Mouse (Mus musculus) kidney, adult 8-10 months (tissue): ENCODE data around the gene Amt.
"Not testable (repeated sequence)": the region's sequence is repeated elsewhere in the genome, so short reads cannot be mapped to it uniquely, and the experiment has no call there.

Experiments used
- DNase-seq, 2 experiments: peaks; one replicate each; pipeline ENCODE4 v3.0.0; 2022

Gene Amt

GRCm38 (mm10) chr9:108284410-108284809, 12.2 kb upstream of the Amt start:
- peak; percentile 72 to 88 for DNase-seq

DNA sequence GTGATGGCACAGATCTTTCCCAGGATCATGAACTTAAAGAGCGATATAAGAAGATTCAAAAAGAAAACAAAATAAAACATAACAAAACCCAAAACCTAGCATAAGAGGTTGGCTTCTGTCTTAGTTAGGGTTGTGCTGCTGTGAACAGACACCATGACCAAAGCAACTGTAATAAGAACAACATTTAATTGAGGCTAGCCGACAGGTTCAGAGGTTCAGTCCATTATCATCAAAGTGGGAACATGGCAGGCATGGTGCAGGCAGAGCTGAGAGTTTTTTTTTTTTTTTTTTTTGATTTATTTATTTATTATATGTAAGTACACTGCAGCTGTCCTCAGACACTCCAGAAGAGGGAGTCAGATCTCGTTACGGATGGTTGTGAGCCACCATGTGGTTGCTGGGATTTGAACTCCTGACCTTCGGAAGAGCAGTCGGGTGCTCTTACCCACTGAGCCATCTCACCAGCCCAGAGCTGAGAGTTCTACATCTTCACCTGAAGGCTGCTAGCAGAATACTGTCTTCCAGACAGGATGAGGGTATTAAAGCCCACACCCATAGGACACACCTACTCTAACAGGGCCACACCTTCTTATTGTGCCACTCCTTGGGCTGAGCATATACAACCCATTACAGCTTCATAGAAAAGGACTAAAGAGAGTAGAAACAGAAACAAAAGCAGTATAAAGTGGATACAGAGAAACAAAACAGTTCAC, 9.0 kb upstream of the Amt start:
- not testable (repeated sequence) for DNase-seq

GRCm38 (mm10) chr9:108289347-108289746, 7.3 kb upstream of the Amt start:
- DNase-seq, result no peak

- peak; percentile 95 to 96 for DNase-seq
Measured at GRCm38 (mm10) chr9:108290016-108290750, 6.5 kb upstream of the Amt start, which contains the start of gene Nicn1. Nicn1 (plus strand) TSS chr9:108290429.

GRCm38 (mm10) chr9:108290773-108291172, 5.9 kb upstream of the Amt start:
- no peak for DNase-seq

DNA sequence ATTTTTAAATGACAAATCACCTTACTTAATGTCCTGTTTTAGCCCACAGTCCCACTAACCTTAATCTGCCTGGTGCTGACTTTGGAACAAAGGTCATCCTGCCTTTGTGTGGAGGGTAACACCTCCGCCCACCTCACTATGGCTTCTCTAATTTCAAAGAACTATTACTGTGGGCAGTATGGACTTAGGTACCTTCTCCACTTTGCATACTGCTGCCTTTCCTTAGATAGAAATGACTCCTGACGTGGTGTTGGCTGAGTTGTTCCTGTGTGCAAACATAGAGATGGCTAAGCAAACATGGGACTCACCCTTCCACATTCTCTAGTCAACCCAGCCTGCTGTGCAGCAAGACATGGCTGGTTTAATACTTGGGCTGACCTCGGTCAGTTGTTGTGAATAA, 5.2 kb downstream of the Amt start:
- no peak for DNase-seq

- no peak for DNase-seq
Measured at GRCm38 (mm10) chr9:108304716-108305115, 8.1 kb downstream of the Amt start.

- DNase-seq, result no peak
Measured at GRCm38 (mm10) chr9:108305170-108305569, 8.5 kb downstream of the Amt start.

DNA sequence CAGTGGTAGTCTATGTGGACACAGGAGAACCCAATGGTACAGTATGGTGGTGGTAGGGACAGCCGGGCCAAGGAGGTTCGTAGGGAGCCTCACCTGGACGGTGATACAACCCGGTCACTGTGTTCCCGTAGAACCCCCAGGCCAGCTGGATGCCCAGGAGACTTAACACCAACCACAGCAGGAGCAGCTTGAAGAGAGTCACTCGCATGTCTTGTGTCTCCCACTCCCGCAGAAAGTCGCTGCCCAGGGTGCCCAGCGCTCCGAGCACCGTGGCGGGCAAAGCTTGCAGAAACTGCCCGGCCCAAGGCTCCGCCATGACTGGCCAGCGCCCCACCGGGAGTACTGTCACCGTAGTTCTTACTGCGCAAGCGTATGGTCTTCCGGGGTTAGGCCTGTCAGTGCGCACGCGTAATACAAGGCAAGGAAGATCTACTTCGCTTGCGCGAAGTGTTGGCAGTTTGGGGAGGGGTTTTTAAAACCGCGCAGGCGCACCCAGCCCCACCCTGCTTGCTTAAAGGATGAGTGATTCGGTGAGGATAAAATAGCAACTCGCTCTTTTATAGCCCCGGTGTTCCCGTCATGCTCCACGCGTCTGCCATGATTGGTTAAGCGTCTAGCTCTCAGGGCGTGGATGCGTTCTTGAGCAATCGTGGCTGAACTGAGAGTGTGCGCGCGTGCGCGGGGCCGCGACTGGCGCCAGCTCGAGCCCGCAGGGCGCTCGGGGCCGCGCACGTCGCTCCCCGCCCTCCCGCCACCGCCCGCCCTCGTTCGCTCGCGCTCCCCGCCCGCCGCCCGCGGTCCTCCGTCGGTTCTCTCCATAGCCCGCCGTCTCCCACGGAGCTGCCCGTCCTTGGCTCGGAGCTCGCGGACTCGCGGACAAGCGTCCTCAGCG, 9.2 kb downstream of the Amt start, which contains the start of the genes Rhoa and Tcta:
Gene Rhoa, plus strand, starts transcription at position 501 of the 892 bp plus-strand sequence.
Gene Tcta, minus strand, starts transcription at position 532 of the 892 bp plus-strand sequence.
- DNase-seq, result peak; percentile 99 to 100

GRCm38 (mm10) chr9:108306571-108306980, 9.9 kb downstream of the Amt start:
- peak; percentile 62 to 66 for DNase-seq

GRCm38 (mm10) chr9:108307021-108307807, 10.6 kb downstream of the Amt start:
- no peak for DNase-seq

DNA sequence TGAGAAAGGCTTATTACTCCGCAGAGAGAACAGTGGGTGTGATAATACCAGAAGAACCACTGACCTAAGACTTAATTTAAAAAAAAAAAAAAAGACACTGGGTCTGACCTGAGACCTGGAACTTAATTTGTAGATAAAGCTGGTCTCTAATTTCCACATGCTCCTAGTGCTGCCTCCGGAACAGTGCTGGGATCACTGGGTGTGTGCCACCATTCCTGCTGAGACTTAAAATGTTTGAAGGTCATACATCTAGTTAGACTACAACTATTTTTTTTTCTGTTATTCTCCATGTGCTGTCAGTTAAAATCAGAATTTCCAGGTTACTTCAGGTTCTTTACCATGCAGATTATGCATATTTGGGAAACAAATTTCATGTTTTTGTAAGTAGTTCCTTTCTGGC, 11.5 kb downstream of the Amt start:
- no peak for DNase-seq

- no peak for DNase-seq
Measured at GRCm38 (mm10) chr9:108317572-108317971, 20.9 kb downstream of the Amt start.

- DNase-seq, result no peak
Measured at GRCm38 (mm10) chr9:108318462-108318861, 21.8 kb downstream of the Amt start.

GRCm38 (mm10) chr9:108322054-108322453, 25.4 kb downstream of the Amt start:
- not testable (repeated sequence) for DNase-seq

- no peak for DNase-seq
Measured at GRCm38 (mm10) chr9:108324784-108325183, 28.1 kb downstream of the Amt start.

- DNase-seq, result no peak
Measured at GRCm38 (mm10) chr9:108325811-108326210, 29.2 kb downstream of the Amt start.

DNA sequence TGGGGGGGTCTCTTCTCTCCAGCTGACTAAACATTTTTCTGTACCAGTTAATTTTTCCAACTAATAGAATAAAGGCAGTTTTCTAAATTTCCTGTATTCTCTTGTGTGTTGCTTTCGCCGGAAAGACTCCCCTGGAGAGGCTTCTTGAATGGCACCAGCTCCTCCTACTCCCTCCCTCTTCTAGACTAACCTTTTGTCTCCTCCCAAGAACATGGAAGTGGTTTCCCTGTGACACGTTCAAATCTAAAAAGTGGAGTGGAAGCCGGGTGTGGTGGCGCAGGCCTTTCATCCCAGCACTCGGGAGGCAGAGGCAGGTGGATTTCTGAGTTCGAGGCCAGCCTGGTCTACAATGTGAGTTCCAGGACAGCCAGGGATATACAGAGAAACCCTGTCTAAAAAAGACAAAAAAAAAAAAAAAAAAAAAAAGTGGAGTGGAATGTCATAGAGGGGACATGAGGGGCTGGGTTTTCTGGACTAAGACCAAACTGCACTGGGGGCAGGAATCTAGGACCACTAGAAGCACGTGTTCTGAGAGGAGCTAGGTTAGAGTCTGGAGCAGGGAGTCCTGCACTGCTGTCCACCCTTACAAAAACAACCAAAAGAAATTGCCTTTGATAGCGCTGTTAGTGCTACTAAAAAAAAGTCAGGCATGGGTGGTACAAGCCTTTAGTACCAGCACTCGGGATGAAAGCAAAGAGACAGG, 41.3 kb downstream of the Amt start:
- no peak for DNase-seq

DNA sequence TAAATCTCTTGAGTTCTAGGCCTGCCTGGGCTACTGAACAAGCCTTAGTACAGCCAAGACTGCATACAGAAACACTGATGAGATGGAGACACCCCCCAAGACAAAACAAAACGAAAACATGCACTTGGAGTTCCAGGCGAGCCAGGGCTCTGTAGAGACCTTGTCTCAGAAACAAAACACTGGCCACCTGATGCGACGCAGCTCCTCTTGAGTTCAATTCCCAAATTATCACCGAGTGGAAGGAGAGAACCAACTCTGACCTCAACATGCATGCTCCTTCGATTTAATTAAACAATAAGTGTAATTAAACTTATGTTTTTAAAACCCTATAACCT, 41.9 kb downstream of the Amt start:
- DNase-seq, result peak in 1 of 2 experiments; percentile 14

GRCm38 (mm10) chr9:108338886-108339781, 42.5 kb downstream of the Amt start, which contains the start of gene Gpx1:
Gpx1 (plus strand) TSS chr9:108338903.
- DNase-seq, result peak; percentile 96 to 97
